1 mouse cellular context compared by ENCODE assay signal in genomic region chr7:143005344-143006096, GRCm38 (mm10).
TF ChIP-seq lines count a peak whose summit lies in the region.

No protein-coding gene starts in this region.

TF ChIP-seq in MEL, 35 proteins besides CTCF, POLR2A, EP300 and RAD21 (continued from another document):
- no peak for TF ChIP-seq MEF2A (IDR thresholded peaks at IDR 0.05; ENCODE audit: extremely low read depth, insufficient replicate concordance, low read depth, low read length, poor library complexity, severe bottlenecking)
- no peak; the same call in 1 of the 2 replicates for TF ChIP-seq SMC3 (IDR thresholded peaks at IDR 0.05; ENCODE audit: low read depth, low read length)
- TF ChIP-seq GABPA (IDR thresholded peaks at IDR 0.05; ENCODE audit: low read depth, low read length) = no peak; the same call in 1 of the 2 replicates
- TF ChIP-seq UBTF (IDR thresholded peaks at IDR 0.05; ENCODE audit: borderline replicate concordance, insufficient read depth, low read depth, low read length) = no peak
- peak; percentile 87 for TF ChIP-seq SIN3A (IDR thresholded peaks at IDR 0.05; ENCODE audit: low read length)
- TF ChIP-seq TBP (IDR thresholded peaks at IDR 0.05; ENCODE audit: low read depth, low read length) = peak; percentile 97
- peak; percentile 38; the same call in 1 of the 2 replicates for TF ChIP-seq ELF1 (IDR thresholded peaks at IDR 0.05; ENCODE audit: low read depth, low read length)
- 0 out of 2 replicates have a peak, but pooled peaks have one; percentile 56 for TF ChIP-seq MAFK (IDR thresholded peaks at IDR 0.05; ENCODE audit: borderline replicate concordance, low read depth, low read length)
- TF ChIP-seq ETS1 (IDR thresholded peaks at IDR 0.05; ENCODE audit: low read depth, low read length) = peak; percentile 90
- TF ChIP-seq NRF1 (IDR thresholded peaks at IDR 0.05; ENCODE audit: insufficient read depth, low read depth, low read length, poor library complexity, severe bottlenecking) = no peak; the same call in 1 of the 2 replicates
- peak; percentile 67 for TF ChIP-seq TAL1 (IDR thresholded peaks at IDR 0.05; ENCODE audit: low read length)
- TF ChIP-seq HCFC1 (IDR thresholded peaks at IDR 0.05; ENCODE audit: low read depth, low read length) = peak; percentile 61; the same call in 1 of the 2 replicates
- TF ChIP-seq MYB (IDR thresholded peaks at IDR 0.05; ENCODE audit: low read depth, low read length) = 0 out of 2 replicates have a peak, but pooled peaks have one; percentile 6
- no peak for TF ChIP-seq CHD2 (IDR thresholded peaks at IDR 0.05; ENCODE audit: low read length)
- no peak; the same call in 1 of the 2 replicates for TF ChIP-seq USF1 (IDR thresholded peaks at IDR 0.05; ENCODE audit: low read depth, low read length)
- no peak for TF ChIP-seq ZNF384 (IDR thresholded peaks at IDR 0.05; ENCODE audit: low read depth, low read length)
- 0 out of 2 replicates have a peak, but pooled peaks have one; percentile 37 for TF ChIP-seq ZKSCAN1 (IDR thresholded peaks at IDR 0.05; ENCODE audit: low read depth, low read length)
- TF ChIP-seq USF2 (IDR thresholded peaks at IDR 0.05; ENCODE audit: borderline replicate concordance in 1 of 2, insufficient read depth in 1 of 2, low read depth in 1 of 2, low read length in 2 of 2) = no peak
- TF ChIP-seq MAX (IDR thresholded peaks at IDR 0.05; ENCODE audit: low read length) = peak; percentile 47; the same call in 1 of the 2 replicates
- peak; percentile 90 for TF ChIP-seq MXI1 (IDR thresholded peaks at IDR 0.05; ENCODE audit: low read depth, low read length)
